Mouse (Mus musculus) cerebellum, adult 2 months (tissue): ENCODE data around the gene Tln2. TPM values are rescaled to one million over a fixed set of nuclear protein-coding genes. Genes with fewer than 3 reads are reported as not detected.

Source experiments
- DNase-seq, 2 experiments: peaks; one replicate each; pipeline ENCODE4 v3.0.0; 2021
- H3K27ac ChIP-seq: fragments of 200-500 bp; 2 replicates; pipeline ENCODE4 v1.5.1; 2012; ENCODE audit warnings: low read length, control low read depth, inconsistent platforms; ENCODE audit not compliant: insufficient read depth
- H3K27me3 ChIP-seq: fragments of 200-500 bp; 2 replicates; pipeline ENCODE4 v1.6.1; 2012; ENCODE audit warnings: inconsistent platforms, mild to moderate bottlenecking, low read length, moderate library complexity; ENCODE audit not compliant: control insufficient read depth, insufficient read depth
- H3K4me1 ChIP-seq: fragments of 200-500 bp; 2 replicates; pipeline ENCODE4 v1.6.1; 2011; ENCODE audit warnings: low read length; ENCODE audit not compliant: control insufficient read depth, insufficient read depth
- H3K4me3 ChIP-seq: fragments of 200-500 bp; replicated peaks from 2 replicates; pipeline ENCODE3; 2011; ENCODE audit warnings: mild to moderate bottlenecking, low read depth, low read length, control low read depth; ENCODE audit not compliant: insufficient read depth
- CTCF ChIP-seq: fragments of 200-500 bp; IDR thresholded peaks from 2 replicates; pipeline ENCODE4 v1.5.1; 2011; ENCODE audit warnings: low read depth, mild to moderate bottlenecking, control low read depth, low read length, moderate library complexity, borderline replicate concordance; ENCODE audit not compliant: insufficient read depth
- POLR2A ChIP-seq: fragments of 200-500 bp; IDR thresholded peaks from 2 replicates; pipeline ENCODE4 v1.6.1; 2011; ENCODE audit warnings: low read length, control low read depth, borderline replicate concordance; ENCODE audit not compliant: insufficient read depth
- WGBS: fragments of 180-500 bp; shearing (Covaris S2); methylation state at CpG from one replicate; pipeline ENCODE4 v1.1.7; 2018; 5-methylcytosine and 5-hydroxymethylcytosine counted together
- polyA plus RNA-seq: library from polyadenylated mRNA; depleted of rRNA; stranded (reverse); fragments of >200 nt; gene quantifications from 2 replicates; pipeline ENCODE4 v1.2.3, GENCODE M21; 2012

Tln2 gene
- polyA plus RNA-seq, 1 experiment = 28.7 TPM

- H3K4me1 ChIP-seq = no peaks in the 10 kb centered on the region
- no peak overlapping the region for H3K4me3 ChIP-seq
- no peaks in the 10 kb centered on the region for H3K27me3 ChIP-seq
- WGBS = 96% methylated on average over 9 of the region's 9 CpGs
- TF ChIP-seq POLR2A = no peak
- DNase-seq = no peak
- H3K27ac ChIP-seq = no peak overlapping the region
These were observed 34.1 kb upstream of the Tln2 start for GRCm38 (mm10) chr9:67593469-67594141.

- Histone ChIP-seq H3K4me1 (no peaks in the 10 kb centered on the region), H3K27me3 (no peaks in the 10 kb centered on the region), H3K4me3 (no peak overlapping the region), H3K27ac (no peak overlapping the region)
- 85% methylated on average over 5 of the region's 5 CpGs for WGBS
- TF ChIP-seq POLR2A = no peak
- TF ChIP-seq CTCF = no peak
- DNase-seq = no peak
These were observed 33.2 kb upstream of the Tln2 start for GRCm38 (mm10) chr9:67592726-67593125.

- Histone ChIP-seq H3K27ac (no peak overlapping the region), H3K4me3 (no peak overlapping the region), H3K4me1 (no peaks in the 10 kb centered on the region), H3K27me3 (no peaks in the 10 kb centered on the region)
- DNase-seq = no peak
- no peak for TF ChIP-seq POLR2A
- no peak for TF ChIP-seq CTCF
- 71% methylated on average over 3 of the region's 3 CpGs for WGBS
These were observed 27.6 kb upstream of the Tln2 start for GRCm38 (mm10) chr9:67587111-67587510.

GRCm38 (mm10) chr9:67586489-67586888 is 27.0 kb upstream of the Tln2 start:
- 93% methylated on average over 1 of the region's 1 CpGs for WGBS
- Histone ChIP-seq H3K4me1 (no peaks in the 10 kb centered on the region), H3K27ac (no peak overlapping the region), H3K4me3 (no peak overlapping the region), H3K27me3 (no peaks in the 10 kb centered on the region)
- no peak for TF ChIP-seq CTCF
- TF ChIP-seq POLR2A = no peak
- no peak for DNase-seq

- 73% methylated on average over 10 of the region's 10 CpGs for WGBS
- Histone ChIP-seq H3K27me3 (no peaks in the 10 kb centered on the region), H3K4me3 (no peak overlapping the region), H3K4me1 (no peaks in the 10 kb centered on the region), H3K27ac (no peak overlapping the region)
- TF ChIP-seq CTCF = no peak
- DNase-seq = no peak
These were observed 25.4 kb upstream of the Tln2 start for GRCm38 (mm10) chr9:67584871-67585270.

- Histone ChIP-seq H3K4me3 (no peak overlapping the region), H3K27me3 (no peaks in the 10 kb centered on the region), H3K27ac (no peak overlapping the region), H3K4me1 (no peaks in the 10 kb centered on the region)
- WGBS = 57% methylated on average over 10 of the region's 10 CpGs
- no peak for DNase-seq
- TF ChIP-seq POLR2A = no peak
These were observed 22.2 kb upstream of the Tln2 start for GRCm38 (mm10) chr9:67581581-67582280.

- WGBS = 89% methylated on average over 1 of the region's 1 CpGs
- Histone ChIP-seq H3K4me3 (no peak overlapping the region), H3K27ac (no peak overlapping the region), H3K4me1 (peaks cover 3% of the 10 kb centered on the region; the same call in 1 of the 2 replicates), H3K27me3 (no peaks in the 10 kb centered on the region)
- TF ChIP-seq POLR2A = no peak
- TF ChIP-seq CTCF = no peak
- no peak for DNase-seq
These were observed 20.0 kb upstream of the Tln2 start for GRCm38 (mm10) chr9:67579541-67579940.

- Histone ChIP-seq H3K27ac (no peak overlapping the region), H3K4me1 (peaks cover 16% of the 10 kb centered on the region), H3K4me3 (no peak overlapping the region), H3K27me3 (no peaks in the 10 kb centered on the region)
- TF ChIP-seq POLR2A (no peak), CTCF (no peak)
- no peak for DNase-seq
- 78% methylated on average over 7 of the region's 7 CpGs for WGBS
These were observed 15.3 kb upstream of the Tln2 start for GRCm38 (mm10) chr9:67574721-67575248.
